22 mouse cellular contexts compared by ENCODE assay signal in the genomic region with DNA sequence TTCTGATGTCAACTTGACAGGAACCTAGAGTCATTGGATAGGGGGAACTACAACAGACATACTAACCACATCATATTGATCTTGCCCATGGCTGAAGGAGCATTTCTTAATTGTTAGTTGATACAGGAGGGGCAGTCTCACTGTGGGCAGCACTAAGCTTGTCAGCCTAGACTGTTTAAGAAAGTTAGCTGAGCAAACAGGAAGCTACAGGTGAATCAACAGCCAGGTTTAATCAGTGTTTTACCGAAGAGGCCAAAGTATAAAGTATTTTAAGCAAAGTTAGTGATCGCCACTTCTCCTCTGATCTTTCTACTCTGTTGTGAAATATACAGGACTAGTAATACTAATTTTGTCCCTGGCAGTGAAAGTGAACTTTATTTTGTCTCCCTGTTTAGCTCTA.
A peak's percentile ranks its signal among the peaks of the same experiment; 100 is the strongest.
DNase-seq lines count a peak whose midpoint lies in the region; ATAC-seq and TF ChIP-seq lines count a peak whose summit lies in the region.
"Had no signal": no experiment of that assay in that cellular context is flagged by ENCODE, and none has a peak within 500 bp of the region (broad histone marks: within the 10 kb centered on the region; RNA-seq: fewer than 3 reads in every experiment).

No protein-coding gene starts in this region.

- no peaks in the 10 kb centered on the region for H3K36me3 ChIP-seq in kidney, embryonic 16.5 days (ENCODE audit: insufficient read depth, low read length)
- H3K36me3 ChIP-seq in liver, embryonic 13.5 days: no peaks in the 10 kb centered on the region
- H3K36me3 ChIP-seq in liver, postnatal 0 days (replicated peaks; ENCODE audit: insufficient read depth, low read length): no peaks in the 10 kb centered on the region
- H3K36me3 ChIP-seq: embryonic facial prominence, embryonic 13.5 days; G1E; heart, embryonic 15.5 days had no signal

- TF ChIP-seq EP300 in liver, postnatal 0 days (IDR thresholded peaks at IDR 0.05; ENCODE audit: low read depth): no peak

- H3K27ac ChIP-seq in kidney, embryonic 16.5 days (ENCODE audit: low read length): no peak overlapping the region
- H3K27ac ChIP-seq in liver, embryonic 13.5 days: no peak overlapping the region
- no peak overlapping the region for H3K27ac ChIP-seq in liver, postnatal 0 days (ENCODE audit: low read depth)
- H3K27ac ChIP-seq: embryonic facial prominence, embryonic 13.5 days; forebrain, embryonic 13.5 days; heart, adult 2 months; heart, embryonic 15.5 days had no signal

- no peak for TF ChIP-seq CTCF in liver, postnatal 0 days (IDR thresholded peaks at IDR 0.05; ENCODE audit: low read depth)

- no peak overlapping the region for H3K4me2 ChIP-seq in kidney, embryonic 16.5 days (replicated peaks; ENCODE audit: low read depth, low read length)
- no peak overlapping the region for H3K4me2 ChIP-seq in liver, embryonic 13.5 days
- H3K4me2 ChIP-seq in liver, postnatal 0 days (ENCODE audit: low read depth, low read length): no peak overlapping the region
- H3K4me2 ChIP-seq: embryonic facial prominence, embryonic 13.5 days; forebrain, embryonic 13.5 days; heart, embryonic 11.5 days; heart, embryonic 15.5 days had no signal

- DNase-seq in kidney, adult 11 months: peak; percentile 9
- DNase-seq in kidney, postnatal 25 days: no peak
- peak; percentile 1 for DNase-seq in kidney, postnatal 14 days
- DNase-seq in liver, embryonic 13.5 days: no peak
- DNase-seq in liver, postnatal 0 days: no peak
- DNase-seq in ovary, adult 18-20 months (ENCODE audit: low spot score): no peak
- DNase-seq: adrenal gland, adult 8-10 months; adrenal gland, postnatal 36 days; B cell, adult 2 months; cerebellum, adult 2 months; cerebellum, postnatal 25 days; forebrain, postnatal 0 days; gastrocnemius, postnatal 14 days; heart, adult 2 months; heart, postnatal 14 days had no signal

- H3K4me1 ChIP-seq in kidney, embryonic 16.5 days (ENCODE audit: insufficient read depth, low read length): no peaks in the 10 kb centered on the region
- H3K4me1 ChIP-seq in liver, embryonic 13.5 days (replicated peaks): no peaks in the 10 kb centered on the region
- no peaks in the 10 kb centered on the region for H3K4me1 ChIP-seq in liver, postnatal 0 days (ENCODE audit: insufficient read depth)
- H3K4me1 ChIP-seq: embryonic facial prominence, embryonic 13.5 days; forebrain, embryonic 13.5 days; heart, embryonic 15.5 days had no signal

- no peak overlapping the region for H3K9ac ChIP-seq in kidney, embryonic 16.5 days (replicated peaks; ENCODE audit: low read length)
- H3K9ac ChIP-seq in liver, embryonic 13.5 days: no peak overlapping the region
- H3K9ac ChIP-seq in liver, postnatal 0 days (replicated peaks): no peak overlapping the region
- H3K9ac ChIP-seq: embryonic facial prominence, embryonic 13.5 days; forebrain, embryonic 13.5 days; forebrain, postnatal 0 days; heart, embryonic 15.5 days had no signal

- no peak for ATAC-seq in kidney, embryonic 16.5 days (ENCODE audit: low FRiP score, low TSS enrichment)
- ATAC-seq in liver, embryonic 13.5 days (ENCODE audit: low read depth): peak; percentile 51
- ATAC-seq in liver, postnatal 0 days: peak; percentile 68
- ATAC-seq: CD4-positive, CD25-positive, alpha-beta regulatory T cell, adult 4 months; forebrain, embryonic 13.5 days; forebrain, postnatal 0 days had no signal

- no peak overlapping the region for H3K4me3 ChIP-seq in kidney, embryonic 16.5 days (ENCODE audit: low read length)
- no peak overlapping the region for H3K4me3 ChIP-seq in liver, embryonic 13.5 days (replicated peaks)
- H3K4me3 ChIP-seq in liver, postnatal 0 days (ENCODE audit: low read depth, low read length): no peak overlapping the region
- H3K4me3 ChIP-seq: embryonic facial prominence, embryonic 13.5 days; forebrain, embryonic 13.5 days; heart, adult 2 months; heart, embryonic 15.5 days had no signal

- WGBS in kidney, embryonic 16.5 days: 75% methylated on average over 2 of the region's 2 CpGs
- 74% methylated on average over 2 of the region's 2 CpGs for WGBS in liver, embryonic 13.5 days (ENCODE audit: insufficient replicate concordance)
- WGBS in liver, postnatal 0 days (ENCODE audit: insufficient replicate concordance): 55% methylated on average over 2 of the region's 2 CpGs

- H3K9me3 ChIP-seq in kidney, embryonic 16.5 days (ENCODE audit: low read length): no peaks in the 10 kb centered on the region
- H3K9me3 ChIP-seq in liver, embryonic 13.5 days (replicated peaks): no peaks in the 10 kb centered on the region
- no peaks in the 10 kb centered on the region for H3K9me3 ChIP-seq in liver, postnatal 0 days (ENCODE audit: low read length)
- H3K9me3 ChIP-seq: embryonic facial prominence, embryonic 13.5 days; forebrain, embryonic 13.5 days; G1E; heart, embryonic 15.5 days had no signal

- no peaks in the 10 kb centered on the region; the same call in 1 of the 2 replicates for H3K27me3 ChIP-seq in kidney, embryonic 16.5 days (ENCODE audit: insufficient read depth, low read length)
- H3K27me3 ChIP-seq in liver, embryonic 13.5 days: no peaks in the 10 kb centered on the region
- no peaks in the 10 kb centered on the region for H3K27me3 ChIP-seq in liver, postnatal 0 days (ENCODE audit: insufficient read depth, low read length)
- H3K27me3 ChIP-seq: embryonic facial prominence, embryonic 13.5 days; forebrain, embryonic 13.5 days; heart, embryonic 15.5 days had no signal

Comparison
In these comparisons a context has a peak if more than half of its experiments do, and no peak if none do; other contexts are left out.
1. DNase-seq: peak in kidney, adult 11 months (single experiment) and kidney, postnatal 14 days (single experiment); none in kidney, postnatal 25 days (0 of 2), liver, embryonic 13.5 days (single experiment), liver, postnatal 0 days (single experiment) and ovary, adult 18-20 months (single experiment).